Mouse (Mus musculus) heart, embryonic 11.5 days (tissue): Measurements from ENCODE around the gene Ankrd35. TPM values are rescaled to one million over a fixed set of nuclear protein-coding genes. Genes with fewer than 3 reads are reported as not detected.
"Not testable (repeated sequence)": the region's sequence is repeated elsewhere in the genome, so short reads cannot be mapped to it uniquely, and the experiment has no call there.

ENCODE experiments used
- ATAC-seq: fragments of 200-750 bp; cut with Nextera tagmentation; replicated peaks from 2 replicates; pipeline ENCODE4 v1.8.0; 2017; ENCODE audit warnings: moderate library complexity; ENCODE audit not compliant: insufficient number of reproducible peaks, low FRiP score, low TSS enrichment
- H3K27ac ChIP-seq: fragments of 300-500 bp; sonication (generic); 2 replicates; pipeline ENCODE4 v1.5.1; 2014; ENCODE audit warnings: mild to moderate bottlenecking, low read depth, low read length
- H3K27me3 ChIP-seq: fragments of 300-500 bp; sonication (generic); 2 replicates; pipeline ENCODE4 v1.6.1; 2014; ENCODE audit warnings: mild to moderate bottlenecking, low read length, mixed read lengths; ENCODE audit not compliant: control insufficient read depth, insufficient read depth
- H3K36me3 ChIP-seq: fragments of 300-500 bp; sonication (generic); 2 replicates; pipeline ENCODE4 v1.6.1; 2014; ENCODE audit warnings: mild to moderate bottlenecking, low read length, moderate library complexity, mixed read lengths; ENCODE audit not compliant: control insufficient read depth, insufficient read depth
- H3K4me1 ChIP-seq: fragments of 300-500 bp; sonication (generic); 2 replicates; pipeline ENCODE4 v1.6.1; 2014; ENCODE audit warnings: low read length; ENCODE audit not compliant: control insufficient read depth, insufficient read depth
- H3K4me2 ChIP-seq: fragments of 300-500 bp; sonication (generic); 2 replicates; pipeline ENCODE4 v1.6.1; 2014; ENCODE audit warnings: mild to moderate bottlenecking, moderate library complexity
- H3K4me3 ChIP-seq: fragments of 300-500 bp; sonication (generic); 2 replicates; pipeline ENCODE4 v1.5.1; 2014; ENCODE audit warnings: low read depth, low read length
- H3K9ac ChIP-seq: fragments of 300-500 bp; sonication (generic); 2 replicates; pipeline ENCODE4 v1.6.1; 2014; ENCODE audit warnings: mild to moderate bottlenecking, low read depth, low read length, moderate library complexity
- H3K9me3 ChIP-seq: fragments of 300-500 bp; sonication (generic); replicated peaks from 2 replicates; pipeline ENCODE4 v1.6.1; 2016; ENCODE audit warnings: low read length; ENCODE audit not compliant: control insufficient read depth
- WGBS: fragments of 180-500 bp; shearing (Covaris S2); extraction: QIAGEN DNeasy Blood & Tissue Kit; methylation state at CpG from one replicate; pipeline ENCODE4 v1.1.7; 2014; ENCODE audit not compliant: insufficient replicate concordance; 5-methylcytosine and 5-hydroxymethylcytosine counted together
- polyA plus RNA-seq: library from polyadenylated mRNA; unstranded; fragments of >200 nt; fragmentation: Nextera tagmentation; extraction: Ambion mirVana; gene quantifications from 2 replicates; pipeline ENCODE4 v1.2.1, GENCODE M21; 2014

Gene Ankrd35
- polyA plus RNA-seq, 1 experiment from 2014 or later, result 0.33 TPM

- Histone ChIP-seq H3K4me1 (0 out of 2 replicates have a peak, but pooled peaks cover 5% of the 10 kb centered on the region), H3K4me3 (no peak overlapping the region), H3K27ac (no peak overlapping the region), H3K4me2 (no peak overlapping the region), H3K27me3 (peaks cover 29% of the 10 kb centered on the region), H3K36me3 (no peaks in the 10 kb centered on the region), H3K9ac (no peak overlapping the region), H3K9me3 (no peaks in the 10 kb centered on the region)
- WGBS, result 9% methylated on average over 5 of the region's 5 CpGs
- no peak for ATAC-seq
These were observed 9.3 kb downstream of the Ankrd35 start for GRCm38 (mm10) chr3:96679159-96679674.

- no peak overlapping the region for H3K9ac ChIP-seq
- peaks cover 36% of the 10 kb centered on the region for H3K27me3 ChIP-seq
- H3K4me3 ChIP-seq, result no peak overlapping the region
- H3K36me3 ChIP-seq, result no peaks in the 10 kb centered on the region
- H3K4me1 ChIP-seq, result peaks cover 11% of the 10 kb centered on the region; the same call in 1 of the 2 replicates
- H3K9me3 ChIP-seq, result no peaks in the 10 kb centered on the region
- no peak overlapping the region for H3K27ac ChIP-seq
- WGBS, result 19% methylated on average over 12 of the region's 12 CpGs
- no peak for ATAC-seq
- H3K4me2 ChIP-seq, result no peak overlapping the region
These were observed 10.5 kb downstream of the Ankrd35 start for GRCm38 (mm10) chr3:96680269-96680956.

DNA sequence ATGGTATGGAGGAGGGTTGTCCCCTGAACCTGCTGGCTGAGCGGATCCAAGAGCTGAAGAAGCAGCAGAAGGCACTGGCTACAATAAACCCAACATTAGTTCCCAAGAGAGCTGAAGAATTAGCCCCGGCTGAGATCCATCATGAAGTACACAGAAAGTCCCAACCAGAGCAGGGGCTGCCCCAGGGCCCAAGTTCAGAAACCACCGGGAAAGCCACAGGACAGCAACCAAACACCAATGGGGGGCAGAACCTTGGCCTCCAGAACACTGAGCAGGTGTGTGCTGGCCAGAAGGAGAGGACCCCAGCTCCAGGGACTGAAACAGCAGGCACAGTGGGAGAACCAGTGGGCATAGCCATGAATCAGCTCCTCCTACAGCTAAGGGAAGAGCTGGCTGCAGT lies 13.6 kb downstream of the Ankrd35 start:
- no peak for ATAC-seq
- Histone ChIP-seq H3K9ac (no peak overlapping the region), H3K27me3 (peaks cover 39% of the 10 kb centered on the region), H3K4me1 (peaks cover 11% of the 10 kb centered on the region; the same call in 1 of the 2 replicates), H3K36me3 (no peaks in the 10 kb centered on the region), H3K4me2 (no peak overlapping the region), H3K27ac (no peak overlapping the region), H3K9me3 (no peaks in the 10 kb centered on the region), H3K4me3 (no peak overlapping the region)
- WGBS, result 77% methylated on average over 3 of the region's 3 CpGs

DNA sequence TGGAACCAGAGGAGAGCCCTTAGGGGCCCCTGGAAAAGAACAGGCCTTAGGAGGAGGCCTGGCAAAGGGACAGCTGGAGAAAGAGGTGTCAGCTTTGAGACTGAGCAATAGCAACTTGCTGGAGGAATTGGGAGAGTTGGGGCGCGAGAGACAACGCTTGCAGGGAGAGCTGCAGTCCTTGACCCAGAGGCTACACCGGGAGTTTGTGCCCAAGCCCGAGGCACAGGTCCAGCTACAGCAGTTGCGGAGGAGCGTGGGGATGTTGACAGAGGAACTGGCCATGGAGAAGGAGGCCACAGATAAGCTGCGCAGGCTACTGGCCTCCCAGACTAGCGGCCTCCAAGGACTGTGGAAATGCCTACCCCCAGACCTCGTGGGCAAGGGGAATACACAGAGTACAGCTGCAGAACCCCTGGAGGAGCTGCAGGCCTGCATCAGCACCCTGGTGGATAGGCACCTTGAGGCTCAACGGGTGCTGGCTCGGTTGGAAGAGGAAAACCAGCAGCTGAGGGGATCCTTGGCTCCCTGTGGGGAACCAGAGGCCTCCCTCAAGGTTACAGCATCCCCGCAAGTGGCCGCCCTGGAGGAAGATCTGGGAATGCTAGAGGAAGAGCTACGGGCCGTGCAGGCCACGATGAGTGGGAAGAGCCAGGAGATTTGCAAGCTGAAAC lies 14.4 kb downstream of the Ankrd35 start:
- Histone ChIP-seq H3K27me3 (peaks cover 39% of the 10 kb centered on the region), H3K4me1 (peaks cover 8% of the 10 kb centered on the region; the same call in 1 of the 2 replicates), H3K4me2 (peak overlapping the region; percentile 74), H3K27ac (no peak overlapping the region), H3K4me3 (peak overlapping the region; percentile 38), H3K9ac (peak overlapping the region; percentile 54; the same call in 1 of the 2 replicates), H3K9me3 (no peaks in the 10 kb centered on the region), H3K36me3 (no peaks in the 10 kb centered on the region)
- ATAC-seq, result no peak
- WGBS, result 37% methylated on average over 17 of the region's 17 CpGs

DNA sequence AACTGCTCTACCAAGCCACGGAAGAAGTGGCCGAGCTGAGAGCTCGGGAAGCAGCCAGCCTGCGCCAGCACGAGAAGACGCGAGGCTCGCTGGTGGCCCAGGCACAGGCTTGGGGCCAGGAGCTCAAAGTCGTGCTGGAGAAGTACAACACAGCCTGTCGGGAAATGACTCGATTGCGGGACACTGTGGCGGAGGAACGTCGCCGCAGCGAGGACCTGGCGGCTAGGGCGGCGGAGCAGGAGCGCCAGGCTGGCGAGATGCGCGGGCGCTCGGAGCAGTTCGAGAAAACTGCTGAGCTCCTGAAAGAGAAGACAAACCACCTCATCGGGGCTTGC lies 14.9 kb downstream of the Ankrd35 start:
- H3K9ac ChIP-seq, result peak overlapping the region; percentile 54; the same call in 1 of the 2 replicates

DNA sequence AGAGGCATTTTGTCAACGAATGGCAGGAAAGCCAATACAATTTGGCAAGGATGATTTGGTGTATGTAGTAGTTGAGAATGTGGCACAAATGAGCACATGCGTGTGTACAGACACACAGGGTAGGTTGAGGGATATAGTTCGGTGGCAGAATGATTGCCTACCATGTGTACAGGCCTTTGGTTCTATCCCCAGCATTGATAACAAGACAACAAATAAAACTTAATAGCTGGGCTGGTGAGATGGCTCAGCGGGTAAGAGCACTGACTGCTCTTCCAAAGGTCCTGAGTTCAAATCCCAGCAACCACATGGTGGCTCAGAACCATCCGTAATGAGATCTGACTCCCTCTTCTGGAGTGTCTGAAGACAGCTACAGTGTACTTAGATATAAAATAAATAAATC lies 16.1 kb downstream of the Ankrd35 start:
- H3K4me1 ChIP-seq, H3K9ac ChIP-seq, H3K36me3 ChIP-seq, ATAC-seq, H3K4me2 ChIP-seq, H3K27ac ChIP-seq, H3K9me3 ChIP-seq, H3K4me3 ChIP-seq: not testable (repeated sequence)
- peaks cover 27% of the 10 kb centered on the region for H3K27me3 ChIP-seq
- 82% methylated on average over 5 of the region's 5 CpGs for WGBS

More for the DNA sequence above, 14.9 kb downstream of the Ankrd35 start:
- H3K4me1 ChIP-seq, result peaks cover 6% of the 10 kb centered on the region; the same call in 1 of the 2 replicates
- H3K4me2 ChIP-seq, result peak overlapping the region; percentile 74
- ATAC-seq, result no peak
- H3K27me3 ChIP-seq, result peaks cover 38% of the 10 kb centered on the region
- H3K9me3 ChIP-seq, result no peaks in the 10 kb centered on the region
- no peak overlapping the region for H3K27ac ChIP-seq
- no peaks in the 10 kb centered on the region for H3K36me3 ChIP-seq
- peak overlapping the region; percentile 38 for H3K4me3 ChIP-seq
- 10% methylated on average over 28 of the region's 28 CpGs for WGBS

GRCm38 (mm10) chr3:96688854-96689253 lies 18.9 kb downstream of the Ankrd35 start:
- Histone ChIP-seq H3K9me3 (no peaks in the 10 kb centered on the region), H3K27ac (no peak overlapping the region), H3K4me3 (no peak overlapping the region), H3K4me1 (peaks cover 6% of the 10 kb centered on the region; the same call in 1 of the 2 replicates), H3K36me3 (no peaks in the 10 kb centered on the region), H3K4me2 (no peak overlapping the region), H3K27me3 (peaks cover 16% of the 10 kb centered on the region), H3K9ac (no peak overlapping the region)
- WGBS, result 75% methylated on average over 11 of the region's 11 CpGs
- no peak for ATAC-seq

DNA sequence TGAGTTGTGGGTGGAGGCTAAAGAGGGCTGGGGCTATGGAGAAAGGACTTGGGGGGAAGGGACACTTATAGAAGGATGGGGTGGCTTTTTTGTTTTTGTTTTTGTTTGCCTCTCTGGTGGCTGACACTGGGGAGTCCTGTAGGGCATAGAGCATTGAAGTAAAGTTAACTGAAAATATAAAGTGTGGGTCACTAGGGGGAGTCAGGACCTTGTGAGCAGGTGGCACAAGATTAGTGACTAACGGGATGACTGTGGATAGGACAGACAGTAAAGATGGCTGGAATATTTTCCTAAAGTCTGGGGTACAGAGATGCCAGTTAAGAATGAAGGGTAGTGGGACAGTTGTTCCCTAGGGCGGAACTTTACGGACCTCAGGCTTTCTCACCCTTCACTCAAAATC lies 20.4 kb downstream of the Ankrd35 start:
- WGBS, result 46% methylated on average over 3 of the region's 3 CpGs
- Histone ChIP-seq H3K27me3 (peaks cover 6% of the 10 kb centered on the region; the same call in 1 of the 2 replicates), H3K4me2 (no peak overlapping the region), H3K9me3 (no peaks in the 10 kb centered on the region), H3K4me1 (no peaks in the 10 kb centered on the region), H3K27ac (no peak overlapping the region), H3K36me3 (no peaks in the 10 kb centered on the region), H3K9ac (no peak overlapping the region), H3K4me3 (no peak overlapping the region)
- no peak for ATAC-seq
